Mouse (Mus musculus) kidney, embryonic 15.5 days (tissue): ENCODE measurements around the gene Zfp638. TPM values are rescaled to one million over a fixed set of nuclear protein-coding genes. Genes with fewer than 3 reads are reported as not detected.
A peak's percentile ranks its signal among the peaks of the same experiment; 100 is the strongest.
"Not testable (repeated sequence)": the region's sequence is repeated elsewhere in the genome, so short reads cannot be mapped to it uniquely, and the experiment has no call there.

Source experiments
- ATAC-seq: fragments of 200-750 bp; cut with Nextera tagmentation; replicated peaks from 2 replicates; pipeline ENCODE4 v1.8.0; 2017; ENCODE audit warnings: moderate TSS enrichment; ENCODE audit not compliant: low FRiP score
- H3K27ac ChIP-seq: fragments of 300-500 bp; sonication (generic); 2 replicates; pipeline ENCODE4 v1.5.1; 2015; ENCODE audit warnings: mild to moderate bottlenecking, inconsistent platforms
- H3K27me3 ChIP-seq: fragments of 300-500 bp; sonication (generic); 2 replicates; pipeline ENCODE4 v1.6.1; 2015; ENCODE audit warnings: inconsistent platforms
- H3K36me3 ChIP-seq: fragments of 300-500 bp; sonication (generic); 2 replicates; pipeline ENCODE4 v1.6.1; 2015; ENCODE audit warnings: inconsistent platforms
- H3K4me1 ChIP-seq: fragments of 300-500 bp; sonication (generic); 2 replicates; pipeline ENCODE4 v1.6.1; 2015; ENCODE audit warnings: inconsistent platforms
- H3K4me2 ChIP-seq: fragments of 300-500 bp; sonication (generic); 2 replicates; pipeline ENCODE4 v1.6.1; 2015; ENCODE audit warnings: moderate library complexity, mild to moderate bottlenecking, inconsistent platforms
- H3K4me3 ChIP-seq: fragments of 300-500 bp; sonication (generic); replicated peaks from 2 replicates; pipeline ENCODE4 v1.5.1; 2015; ENCODE audit warnings: mild to moderate bottlenecking, inconsistent platforms
- H3K9ac ChIP-seq: fragments of 300-500 bp; sonication (generic); 2 replicates; pipeline ENCODE4 v1.6.1; 2015; ENCODE audit warnings: mild to moderate bottlenecking, inconsistent platforms
- H3K9me3 ChIP-seq: fragments of 300-500 bp; sonication (generic); replicated peaks from 2 replicates; pipeline ENCODE4 v1.6.1; 2016; ENCODE audit warnings: inconsistent platforms
- WGBS: fragments of 180-500 bp; shearing (Covaris S2); methylation state at CpG from one replicate; pipeline ENCODE4 v1.1.7; 2015; ENCODE audit warnings: mixed read lengths; 5-methylcytosine and 5-hydroxymethylcytosine counted together
- polyA plus RNA-seq: library from polyadenylated mRNA; unstranded; fragments of >200 nt; fragmentation: Nextera tagmentation; extraction: Ambion mirVana; gene quantifications from 2 replicates; pipeline ENCODE4 v1.2.1, GENCODE M21; 2015

Gene Zfp638
- polyA plus RNA-seq: 56.9 and 67.7 TPM in 2 replicates

- H3K36me3 ChIP-seq: no peaks in the 10 kb centered on the region
- peak within 1 kb of the TSS; percentile 55 for H3K9ac ChIP-seq
- peak within 1 kb of the TSS; percentile 54; the same call in 1 of the 2 replicates for H3K27ac ChIP-seq
- peak within 1 kb of the TSS; percentile 77 for H3K4me3 ChIP-seq
- H3K4me2 ChIP-seq: peak within 1 kb of the TSS; percentile 100
- H3K4me1 ChIP-seq: peaks cover 15% of the 10 kb centered on the region
- no peaks in the 10 kb centered on the region for H3K27me3 ChIP-seq
- WGBS: under 1% methylated on average over 50 of the region's 50 CpGs
- H3K9me3 ChIP-seq: no peaks in the 10 kb centered on the region
- peak; percentile 98 for ATAC-seq
These were observed at the start of gene Zfp638 for GRCm38 (mm10) chr6:83866954-83867597. Zfp638 (plus strand) TSS chr6:83867109.

- no peak for ATAC-seq
These were observed 47.9 kb upstream of the Zfp638 start for GRCm38 (mm10) chr6:83818996-83819395.

GRCm38 (mm10) chr6:83820727-83821515 is 46.0 kb upstream of the Zfp638 start:
- 79% methylated on average over 2 of the region's 2 CpGs for WGBS
- Histone ChIP-seq H3K27me3 (no peaks in the 10 kb centered on the region), H3K4me3 (no peak overlapping the region), H3K27ac (no peak overlapping the region), H3K4me1 (no peaks in the 10 kb centered on the region), H3K9ac (no peak overlapping the region), H3K36me3 (peaks cover 21% of the 10 kb centered on the region), H3K9me3 (no peaks in the 10 kb centered on the region), H3K4me2 (no peak overlapping the region)
- no peak for ATAC-seq

More at GRCm38 (mm10) chr6:83818996-83819395, 47.9 kb upstream of the Zfp638 start:
- no peak overlapping the region for H3K27ac ChIP-seq
- H3K36me3 ChIP-seq: peaks cover 32% of the 10 kb centered on the region
- no peaks in the 10 kb centered on the region for H3K4me1 ChIP-seq
- H3K4me2 ChIP-seq: no peak overlapping the region
- H3K4me3 ChIP-seq: no peak overlapping the region
- H3K9ac ChIP-seq: no peak overlapping the region
- no peaks in the 10 kb centered on the region for H3K27me3 ChIP-seq
- 60% methylated on average over 1 of the region's 1 CpGs for whole genome bisulfite sequencing
- no peaks in the 10 kb centered on the region for H3K9me3 ChIP-seq

- Histone ChIP-seq H3K9me3 (no peaks in the 10 kb centered on the region), H3K4me2 (no peak overlapping the region), H3K4me3 (no peak overlapping the region), H3K9ac (no peak overlapping the region), H3K4me1 (no peaks in the 10 kb centered on the region), H3K36me3 (peaks cover 23% of the 10 kb centered on the region; the same call in 1 of the 2 replicates), H3K27me3 (no peaks in the 10 kb centered on the region), H3K27ac (no peak overlapping the region)
- ATAC-seq: no peak
- WGBS: 60% methylated on average over 2 of the region's 2 CpGs
These were observed 45.1 kb upstream of the Zfp638 start for GRCm38 (mm10) chr6:83821856-83822255.

- WGBS: 1% methylated on average over 33 of the region's 35 CpGs
- Histone ChIP-seq H3K27me3 (no peaks in the 10 kb centered on the region), H3K4me2 (peak overlapping the region; percentile 81), H3K9ac (peak overlapping the region; percentile 87), H3K4me1 (peaks cover 16% of the 10 kb centered on the region), H3K4me3 (peak overlapping the region; percentile 81), H3K9me3 (no peaks in the 10 kb centered on the region), H3K27ac (peak overlapping the region; percentile 92), H3K36me3 (peaks cover 20% of the 10 kb centered on the region)
- peak; percentile 86 for ATAC-seq
These were observed 35.8 kb upstream of the Zfp638 start for GRCm38 (mm10) chr6:83830941-83831605.

GRCm38 (mm10) chr6:83831606-83832123 is 35.2 kb upstream of the Zfp638 start, which contains the start of gene Paip2b:
Paip2b (minus strand) TSS chr6:83831741.
- ATAC-seq: peak; percentile 99
- H3K36me3 ChIP-seq: peaks cover 18% of the 10 kb centered on the region
- no peaks in the 10 kb centered on the region for H3K9me3 ChIP-seq
- H3K9ac ChIP-seq: peak within 1 kb of the TSS; percentile 87
- under 1% methylated on average over 37 of the region's 37 CpGs for WGBS
- H3K4me2 ChIP-seq: peak within 1 kb of the TSS; percentile 81
- peak within 1 kb of the TSS; percentile 92 for H3K27ac ChIP-seq
- peaks cover 16% of the 10 kb centered on the region for H3K4me1 ChIP-seq
- peak within 1 kb of the TSS; percentile 81 for H3K4me3 ChIP-seq
- no peaks in the 10 kb centered on the region for H3K27me3 ChIP-seq

- H3K4me1 ChIP-seq: peaks cover 16% of the 10 kb centered on the region
- H3K4me2 ChIP-seq: peak overlapping the region; percentile 81
- not testable (repeated sequence) for H3K27me3 ChIP-seq, ATAC-seq, H3K9me3 ChIP-seq, H3K9ac ChIP-seq
- peaks cover 13% of the 10 kb centered on the region for H3K36me3 ChIP-seq
- peak overlapping the region; percentile 38 for H3K4me3 ChIP-seq
- WGBS: 58% methylated on average over 1 of the region's 1 CpGs
- H3K27ac ChIP-seq: peak overlapping the region; percentile 80; the same call in 1 of the 2 replicates
These were observed 34.5 kb upstream of the Zfp638 start for GRCm38 (mm10) chr6:83832393-83832792.

- no peak for ATAC-seq
- no peak overlapping the region for H3K4me3 ChIP-seq
- WGBS: 90% methylated on average over 2 of the region's 2 CpGs
- H3K9ac ChIP-seq: no peak overlapping the region
- no peaks in the 10 kb centered on the region for H3K36me3 ChIP-seq
- H3K27me3 ChIP-seq: no peaks in the 10 kb centered on the region
- H3K4me2 ChIP-seq: no peak overlapping the region
- no peak overlapping the region for H3K27ac ChIP-seq
- H3K9me3 ChIP-seq: 0 out of 2 replicates have a peak, but pooled peaks cover 3% of the 10 kb centered on the region
- H3K4me1 ChIP-seq: peaks cover 4% of the 10 kb centered on the region; the same call in 1 of the 2 replicates
These were observed 30.1 kb upstream of the Zfp638 start for GRCm38 (mm10) chr6:83836826-83837225.

GRCm38 (mm10) chr6:83838046-83838445 is 28.9 kb upstream of the Zfp638 start:
- H3K4me1 ChIP-seq: no peaks in the 10 kb centered on the region
- no peak overlapping the region for H3K27ac ChIP-seq
- no peaks in the 10 kb centered on the region for H3K27me3 ChIP-seq
- H3K36me3 ChIP-seq: no peaks in the 10 kb centered on the region
- no peak for ATAC-seq
- H3K4me3 ChIP-seq: no peak overlapping the region
- no peak overlapping the region for H3K9ac ChIP-seq
- 82% methylated on average over 2 of the region's 2 CpGs for WGBS
- no peak overlapping the region for H3K4me2 ChIP-seq
- 0 out of 2 replicates have a peak, but pooled peaks cover 3% of the 10 kb centered on the region for H3K9me3 ChIP-seq

- Histone ChIP-seq H3K9me3 (0 out of 2 replicates have a peak, but pooled peaks cover 3% of the 10 kb centered on the region), H3K4me3 (no peak overlapping the region), H3K27ac (no peak overlapping the region), H3K4me1 (no peaks in the 10 kb centered on the region), H3K9ac (no peak overlapping the region), H3K27me3 (no peaks in the 10 kb centered on the region), H3K36me3 (no peaks in the 10 kb centered on the region), H3K4me2 (no peak overlapping the region)
- no peak for ATAC-seq
- WGBS: 83% methylated on average over 6 of the region's 6 CpGs
These were observed 26.8 kb upstream of the Zfp638 start for GRCm38 (mm10) chr6:83840086-83840485.

- no peak for ATAC-seq
- no peaks in the 10 kb centered on the region for H3K36me3 ChIP-seq
- no peak overlapping the region for H3K27ac ChIP-seq
These were observed 22.0 kb upstream of the Zfp638 start for GRCm38 (mm10) chr6:83844913-83845312.

More at GRCm38 (mm10) chr6:83844913-83845312, 22.0 kb upstream of the Zfp638 start:
- Histone ChIP-seq H3K4me2 (no peak overlapping the region), H3K4me3 (no peak overlapping the region), H3K9ac (no peak overlapping the region), H3K4me1 (no peaks in the 10 kb centered on the region), H3K27me3 (0 out of 2 replicates have a peak, but pooled peaks cover 3% of the 10 kb centered on the region), H3K9me3 (no peaks in the 10 kb centered on the region)
- whole genome bisulfite sequencing: 94% methylated on average over 10 of the region's 10 CpGs
